Mouse (Mus musculus) thymus, postnatal 25 days (tissue): ENCODE results near the gene Gpr3.

Source experiments
- DNase-seq: peaks from one replicate; pipeline ENCODE4 v3.0.0; 2022

Gene Gpr3

DNA sequence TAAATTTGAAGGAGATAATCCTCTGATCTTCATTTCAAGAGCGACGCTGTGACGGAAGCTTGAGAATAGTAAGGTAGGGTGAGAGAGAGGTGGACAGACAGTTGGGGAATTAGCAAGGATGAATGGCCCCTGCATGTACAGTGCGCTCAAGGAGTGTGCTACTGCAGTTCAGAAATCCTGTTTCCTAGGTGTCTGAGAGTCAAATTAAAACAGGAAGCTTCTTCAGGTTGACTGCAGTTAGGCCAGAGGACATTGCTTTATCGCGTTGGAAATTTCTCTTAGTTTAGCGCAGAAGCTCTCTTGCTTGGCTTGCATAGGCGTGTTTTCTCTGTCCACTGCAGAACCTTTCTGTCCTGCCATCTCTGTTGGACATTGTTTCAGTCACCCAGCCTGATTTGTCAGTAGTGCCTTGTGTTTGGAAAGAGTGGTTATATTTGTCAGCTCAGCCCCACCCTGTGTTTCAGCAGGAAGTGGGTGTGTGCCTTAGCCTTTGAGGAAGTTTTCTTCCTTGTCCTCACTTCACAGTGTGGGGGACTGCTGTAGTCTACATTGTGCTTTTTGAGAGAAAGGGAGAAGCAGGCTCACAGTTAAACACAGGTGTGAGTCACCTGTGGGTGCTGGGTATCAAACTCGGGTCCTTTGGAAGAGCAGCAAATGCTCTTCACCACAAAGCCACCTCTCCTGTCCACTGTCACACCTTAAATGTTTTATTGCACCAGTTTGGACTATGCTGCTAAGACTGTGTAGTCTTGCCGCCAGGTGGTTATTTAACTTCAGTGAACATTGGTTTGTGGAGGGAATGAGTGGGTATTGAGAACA, 42.9 kb downstream of the Gpr3 start:
- peak; percentile 71 for DNase-seq

- DNase-seq: no peak
These were observed 45.6 kb downstream of the Gpr3 start for GRCm38 (mm10) chr4:133166773-133167172.

DNA sequence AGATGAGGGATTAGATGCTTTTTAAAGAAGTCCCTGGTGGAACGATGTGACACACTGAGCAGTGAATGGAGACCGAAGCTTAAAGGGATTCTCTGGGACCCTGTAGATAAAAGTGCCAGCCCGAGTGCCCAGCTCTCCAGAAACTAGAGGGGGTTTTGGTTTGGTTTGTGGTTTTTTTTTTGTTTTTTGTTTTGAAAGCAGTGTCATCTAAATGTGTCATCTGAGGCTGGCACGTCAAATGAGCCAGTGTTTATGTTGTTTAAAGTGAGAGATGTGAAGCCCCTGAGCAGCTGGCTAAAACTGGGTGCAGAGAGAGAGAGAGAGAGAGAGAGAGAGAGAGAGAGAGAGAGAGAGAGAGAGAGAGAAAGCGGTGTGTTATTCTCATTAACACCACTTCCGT, 50.1 kb downstream of the Gpr3 start:
- no peak for DNase-seq

DNA sequence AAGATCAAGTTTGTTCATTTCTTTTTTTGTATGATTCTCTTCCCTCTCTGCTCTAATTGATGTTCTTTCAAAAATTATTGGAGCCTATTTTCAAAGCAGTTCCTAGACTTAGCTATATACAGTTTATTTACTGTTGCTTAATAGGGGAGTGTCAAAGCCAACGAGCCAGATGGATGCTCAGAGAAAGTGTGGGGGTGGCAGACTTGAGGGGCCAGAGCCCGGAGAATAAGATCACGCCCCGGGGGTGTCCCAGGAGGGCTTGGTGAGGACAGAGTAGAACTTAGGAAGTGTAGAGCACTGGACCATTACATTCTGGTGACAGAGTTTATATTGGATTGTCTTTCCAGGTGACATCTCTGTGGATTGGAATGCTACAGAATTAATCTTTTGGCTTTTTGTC, 51.5 kb downstream of the Gpr3 start:
- DNase-seq: no peak

- no peak for DNase-seq
These were observed 52.1 kb downstream of the Gpr3 start for GRCm38 (mm10) chr4:133160211-133160610.

DNA sequence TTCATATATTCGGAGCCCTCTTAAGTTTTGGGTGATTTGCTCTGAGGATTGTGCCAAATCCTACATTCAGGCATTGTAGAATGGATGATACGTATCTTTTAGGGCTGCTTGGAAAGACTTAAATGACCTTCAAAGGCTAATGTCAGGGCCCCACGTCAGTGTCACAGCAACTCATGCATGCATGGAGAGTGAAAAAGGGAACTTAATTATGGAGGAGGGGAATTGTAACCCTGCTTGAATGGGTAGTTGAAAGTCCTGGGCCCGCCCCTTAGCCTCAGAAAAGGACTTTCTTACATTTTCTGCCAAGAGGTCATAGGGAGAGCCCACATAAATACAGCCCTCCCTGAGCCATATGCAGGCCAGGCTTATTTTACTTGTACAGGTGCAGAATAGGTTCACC, 52.7 kb downstream of the Gpr3 start:
- no peak for DNase-seq
